Mouse (Mus musculus): ENCODE data around the gene Tmem132a.
A peak's percentile ranks its signal among the peaks of the same experiment; 100 is the strongest.

Tmem132a gene

GRCm38 (mm10) chr19:10829436-10830175, 40.1 kb downstream of the Tmem132a start, which contains the start of gene Cd6:
TSS of gene Cd6 (minus strand) at chr19:10830058.
- DNase-seq, result no peak

- DNase-seq, result no peak
Measured at GRCm38 (mm10) chr19:10828321-10828720, 41.4 kb downstream of the Tmem132a start.

GRCm38 (mm10) chr19:10824061-10824460, 45.7 kb downstream of the Tmem132a start:
- no peak for DNase-seq

- DNase-seq, result no peak
Measured at GRCm38 (mm10) chr19:10822534-10822933, 47.2 kb downstream of the Tmem132a start.

- DNase-seq, result no peak
Measured at GRCm38 (mm10) chr19:10821319-10821718, 48.4 kb downstream of the Tmem132a start.

GRCm38 (mm10) chr19:10818217-10818946, 51.4 kb downstream of the Tmem132a start:
- DNase-seq, result no peak

GRCm38 (mm10) chr19:10816462-10816861, 53.3 kb downstream of the Tmem132a start:
- DNase-seq, result no peak

- DNase-seq, result no peak
Measured at GRCm38 (mm10) chr19:10815871-10816270, 53.9 kb downstream of the Tmem132a start.

GRCm38 (mm10) chr19:10813905-10814304, 55.8 kb downstream of the Tmem132a start:
- DNase-seq, result no peak

GRCm38 (mm10) chr19:10813039-10813438, 56.7 kb downstream of the Tmem132a start:
- no peak for DNase-seq

- no peak for DNase-seq
Measured at GRCm38 (mm10) chr19:10811471-10811870, 58.3 kb downstream of the Tmem132a start.

GRCm38 (mm10) chr19:10810176-10810492, 59.6 kb downstream of the Tmem132a start:
- peak; percentile 15 to 38 for DNase-seq

GRCm38 (mm10) chr19:10809428-10810175, 60.1 kb downstream of the Tmem132a start:
- DNase-seq, result peak; percentile 20 to 26

GRCm38 (mm10) chr19:10808524-10809233, 61.1 kb downstream of the Tmem132a start:
- peak; percentile 67 to 69 for DNase-seq

Measured in cerebellum, postnatal 25 days (tissue).